Mouse (Mus musculus) cerebellum, postnatal 14 days (tissue): ENCODE measurements at regions not wholly inside any gene's neighbourhood (a gene's known extent, or its start where the extent isn't known, plus 50 kb on each side); places are given as distances from the start of the nearest gene placed in this dataset.

Experiments used
- DNase-seq, 2 experiments: peaks; one replicate each; pipeline ENCODE4 v3.0.0; 2021; ENCODE audit warnings: mixed read lengths in 2 of 2

GRCm38 (mm10) chr8:8829230-8829629, 138.9 kb upstream of the Arglu1 start:
- no peak for DNase-seq

DNA sequence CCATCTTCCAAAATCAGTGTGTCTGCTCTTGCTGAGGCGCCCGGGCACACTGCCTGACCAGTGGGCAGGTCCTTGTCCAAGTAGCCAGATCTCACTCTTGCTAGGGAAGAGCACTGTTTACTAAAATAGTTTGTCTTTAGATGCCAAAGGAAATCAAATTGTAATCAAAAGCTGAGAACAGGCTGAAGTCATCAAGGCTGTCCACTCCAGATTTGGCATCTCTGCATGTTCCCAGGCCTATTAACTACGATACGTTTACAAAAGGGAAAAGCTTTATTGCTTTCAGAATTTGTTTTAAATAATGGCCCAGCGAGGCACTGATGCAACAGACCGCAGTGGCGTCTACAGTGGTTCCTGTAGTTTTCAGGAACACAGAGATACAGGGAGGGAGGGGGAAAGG, 137.2 kb upstream of the Arglu1 start:
- no peak for DNase-seq

- DNase-seq, result peak in 1 of 2 experiments; percentile 3
Measured at GRCm38 (mm10) chr8:8826801-8827200, 136.5 kb upstream of the Arglu1 start.

DNA sequence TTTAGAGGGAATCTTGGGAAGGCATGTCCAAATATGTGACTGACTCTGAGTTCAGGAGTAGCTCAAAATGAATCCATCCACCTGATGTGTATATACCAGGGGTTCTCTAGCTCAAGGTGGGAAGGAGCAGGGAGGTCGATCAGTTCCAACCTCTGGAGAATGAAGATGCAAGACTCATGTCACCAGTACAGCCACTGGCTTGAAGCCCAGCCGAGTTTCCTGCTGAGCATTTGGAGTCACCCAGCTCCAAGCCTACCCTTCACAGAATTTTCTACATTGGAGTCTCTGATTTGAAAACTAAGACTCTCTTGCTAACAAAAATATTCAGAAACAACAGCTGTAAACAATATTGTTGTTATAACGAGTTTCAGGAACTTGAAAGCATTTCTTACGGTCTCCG, 134.6 kb upstream of the Arglu1 start:
- DNase-seq, result no peak

DNA sequence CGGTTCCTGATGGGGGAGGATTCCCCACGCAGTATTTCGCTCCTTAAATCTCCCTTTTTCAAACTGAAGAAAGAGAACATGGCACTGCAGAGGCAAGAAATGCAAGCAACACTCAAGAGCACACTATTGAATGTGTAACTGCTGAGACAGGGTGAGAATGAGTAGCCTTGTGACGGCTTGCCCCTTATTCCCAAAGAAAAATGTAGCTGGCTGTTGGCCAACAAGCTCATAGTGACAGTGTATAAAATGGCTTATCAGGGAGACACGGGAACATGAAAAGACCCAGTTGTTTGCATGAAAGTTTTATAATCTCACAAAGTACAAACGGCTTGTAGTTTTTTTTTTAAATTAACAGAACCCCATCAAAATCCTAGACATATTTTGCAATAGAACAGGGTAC, 130.8 kb upstream of the Arglu1 start:
- no peak for DNase-seq

- DNase-seq, result no peak
Measured at GRCm38 (mm10) chr8:8820614-8821013, 130.3 kb upstream of the Arglu1 start.

DNA sequence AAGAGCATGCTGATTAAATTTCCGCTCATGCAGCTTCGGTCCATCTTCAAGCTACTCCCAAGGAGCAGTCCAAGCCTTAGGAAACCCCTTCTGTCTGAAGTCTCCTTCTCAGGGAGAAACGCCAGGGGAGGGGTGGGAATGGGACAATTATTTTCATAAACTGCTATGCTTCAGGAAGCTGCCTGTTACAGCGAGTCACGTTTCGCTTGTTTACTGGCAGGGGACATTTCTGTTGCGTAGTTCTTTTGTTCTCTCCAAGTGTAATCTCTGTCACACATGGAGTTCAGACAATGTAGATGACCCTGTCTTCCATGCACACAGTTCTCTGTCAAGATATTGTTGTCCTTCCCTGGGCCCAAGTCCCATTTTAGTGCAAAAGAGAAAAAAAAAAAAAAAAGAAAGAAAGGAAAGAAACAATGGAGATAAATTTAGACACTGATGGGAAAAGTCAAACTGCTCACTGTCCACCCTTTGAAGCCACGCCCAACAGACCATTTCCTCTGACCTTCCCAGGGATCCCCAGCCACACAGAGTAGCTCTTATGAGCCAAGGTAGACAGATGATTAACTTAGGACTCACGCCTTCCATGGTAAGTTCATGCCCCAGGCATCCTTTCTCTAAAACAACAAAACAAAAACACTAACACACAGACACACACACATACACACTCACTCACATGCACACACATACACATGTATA, 129.1 kb upstream of the Arglu1 start:
- DNase-seq, result no peak

DNA sequence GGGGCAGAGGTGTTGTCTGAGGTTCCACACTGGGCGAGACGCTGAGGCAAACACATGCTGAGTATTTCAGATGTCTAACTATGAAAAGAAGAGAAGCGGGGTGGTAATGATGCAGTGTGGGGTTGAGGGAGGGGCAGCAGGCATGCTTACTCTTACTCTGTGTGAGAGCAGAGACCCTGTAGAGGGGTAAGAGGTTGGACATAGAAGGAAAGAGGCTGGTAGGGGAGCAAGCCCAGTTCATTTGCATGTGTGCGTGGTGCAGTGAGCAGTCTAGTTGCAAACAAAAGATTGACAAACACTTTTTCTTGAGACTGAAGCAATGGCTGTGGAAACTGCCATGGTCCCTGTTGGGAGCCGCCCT, 122.5 kb upstream of the Arglu1 start:
- DNase-seq, result no peak

DNA sequence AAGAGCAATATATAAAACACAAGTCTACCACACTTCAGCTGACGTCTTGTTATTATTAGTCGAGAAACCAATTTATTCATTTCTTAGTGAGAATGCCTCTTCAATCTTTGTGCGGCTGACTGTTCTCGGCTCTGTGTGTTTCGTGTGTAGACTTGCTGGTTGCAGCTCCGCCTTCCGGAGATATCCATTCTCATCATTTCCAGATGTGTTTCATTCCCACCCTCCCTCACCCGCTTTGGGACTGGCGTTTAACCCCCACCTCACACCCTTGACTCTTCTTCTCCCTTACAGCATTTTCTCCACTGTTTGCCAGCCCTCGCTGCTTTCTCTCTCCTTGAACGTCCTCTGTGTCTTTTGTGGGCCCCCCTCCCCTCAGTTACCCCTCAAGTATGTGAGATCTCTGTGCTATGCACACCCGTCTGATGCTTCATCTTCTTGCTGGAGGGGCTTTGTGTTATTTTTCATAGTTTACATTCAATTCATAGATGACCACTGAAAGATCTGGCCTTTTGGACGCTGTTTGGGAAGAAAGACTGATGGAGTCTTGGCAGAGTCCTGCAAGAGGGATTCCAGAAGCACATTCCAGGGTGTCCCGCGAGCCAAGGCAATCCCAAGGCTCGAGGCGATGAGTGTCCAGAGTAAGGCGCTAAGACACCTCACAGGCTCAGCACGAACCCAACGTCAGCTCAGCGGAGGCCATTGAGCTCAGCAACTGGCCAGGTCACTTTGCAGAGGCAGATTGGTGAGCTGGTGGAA, 121.9 kb upstream of the Arglu1 start:
- DNase-seq, result no peak

- no peak for DNase-seq
Measured at GRCm38 (mm10) chr8:8810928-8811327, 120.6 kb upstream of the Arglu1 start.

DNA sequence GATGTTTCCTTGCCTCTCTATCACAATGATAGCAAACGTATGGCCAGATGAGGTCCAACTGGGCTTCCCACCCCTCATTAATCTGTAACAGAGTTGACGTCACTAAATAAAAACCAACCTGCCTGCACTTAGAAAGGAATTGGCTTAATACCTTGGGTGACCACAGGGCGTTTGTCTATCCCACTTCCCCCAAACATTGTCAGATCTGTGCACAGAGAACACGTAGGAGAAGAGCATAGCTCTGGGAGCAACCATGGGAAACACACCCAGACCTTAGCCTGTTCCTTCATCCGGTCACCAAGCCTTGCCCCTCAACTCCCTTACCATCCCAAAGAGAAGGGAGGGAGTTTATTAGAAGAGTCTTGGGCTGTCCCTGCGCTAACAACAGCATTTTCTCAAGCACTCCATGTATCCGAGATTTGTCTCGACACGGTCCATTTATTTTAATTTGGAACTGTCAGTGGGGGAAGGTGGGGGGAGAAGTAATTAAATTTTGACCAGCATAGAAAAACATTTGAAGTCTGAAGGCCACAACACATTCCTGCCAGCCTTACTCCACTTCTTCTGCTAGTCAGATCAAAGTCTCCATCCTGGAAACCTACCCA, 119.6 kb upstream of the Arglu1 start:
- DNase-seq, result no peak

DNA sequence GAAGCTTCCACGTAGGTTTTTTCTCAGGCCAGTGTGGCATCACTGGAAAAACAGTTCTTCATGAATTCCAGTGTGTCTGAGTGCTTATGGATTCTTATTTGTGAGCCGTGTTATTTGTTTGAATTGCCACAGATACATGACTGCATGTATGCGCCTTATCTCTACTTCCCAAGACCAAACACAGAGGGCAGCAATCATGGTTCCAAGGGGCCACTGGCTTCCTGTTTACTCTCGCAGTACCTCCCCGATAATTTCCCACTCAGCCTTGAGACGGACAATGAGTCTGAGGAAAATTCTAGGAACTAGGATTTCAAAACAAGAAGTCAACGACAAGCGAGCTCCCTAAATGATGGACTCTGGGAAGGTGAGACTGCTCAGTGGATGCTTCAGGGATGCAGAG, 119.0 kb upstream of the Arglu1 start:
- no peak for DNase-seq

DNA sequence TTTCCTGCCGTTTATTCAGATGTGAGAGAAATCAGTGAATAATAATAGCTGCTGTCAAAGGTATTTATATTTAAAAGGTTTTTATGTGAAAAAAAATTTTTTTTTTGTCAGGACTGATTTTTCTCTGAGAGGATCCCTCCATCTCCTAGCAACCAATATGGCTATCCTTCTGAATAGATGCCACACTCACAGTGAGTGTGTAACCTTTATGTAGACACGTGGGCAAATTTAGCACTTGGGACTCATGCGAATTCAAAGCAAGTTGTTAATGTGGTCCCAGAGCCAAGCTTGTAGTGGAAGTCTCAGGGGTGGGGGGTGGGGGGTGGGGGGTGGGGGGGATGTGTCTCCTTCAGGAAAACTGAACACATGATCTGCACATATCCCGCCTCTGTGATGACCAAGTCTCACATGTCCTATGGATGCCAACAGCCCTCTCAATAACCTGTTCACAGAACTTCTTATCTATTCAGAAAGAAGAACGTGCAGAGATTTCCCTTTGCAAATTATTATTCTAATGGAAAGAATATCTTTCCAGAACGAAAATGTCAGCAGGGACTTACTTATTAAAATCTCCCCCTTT, 112.5 kb upstream of the Arglu1 start:
- no peak for DNase-seq

GRCm38 (mm10) chr8:8802317-8802716, 112.0 kb upstream of the Arglu1 start:
- DNase-seq, result peak in 1 of 2 experiments; percentile 12

GRCm38 (mm10) chr8:8801578-8801977, 111.3 kb upstream of the Arglu1 start:
- no peak for DNase-seq

DNA sequence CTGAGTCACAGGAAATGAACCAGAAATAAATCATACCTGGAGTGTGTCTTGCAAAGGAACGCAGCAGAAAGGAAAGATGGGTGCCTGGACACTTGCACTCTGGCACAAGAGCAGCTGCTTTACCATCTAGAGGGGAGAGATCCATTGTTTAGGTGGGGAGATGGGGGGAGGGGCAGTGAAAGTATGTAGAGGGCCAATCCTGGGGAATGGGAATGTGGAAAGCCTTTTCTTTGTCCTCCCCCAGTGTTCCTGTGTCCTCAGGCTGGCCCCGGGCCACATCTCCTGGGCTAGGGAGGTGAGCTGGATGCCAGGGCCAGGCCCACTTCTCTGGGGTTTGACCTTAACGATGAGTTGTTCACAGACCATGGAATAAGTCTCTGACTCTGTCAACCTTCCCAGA, 107.2 kb upstream of the Arglu1 start:
- no peak for DNase-seq

DNA sequence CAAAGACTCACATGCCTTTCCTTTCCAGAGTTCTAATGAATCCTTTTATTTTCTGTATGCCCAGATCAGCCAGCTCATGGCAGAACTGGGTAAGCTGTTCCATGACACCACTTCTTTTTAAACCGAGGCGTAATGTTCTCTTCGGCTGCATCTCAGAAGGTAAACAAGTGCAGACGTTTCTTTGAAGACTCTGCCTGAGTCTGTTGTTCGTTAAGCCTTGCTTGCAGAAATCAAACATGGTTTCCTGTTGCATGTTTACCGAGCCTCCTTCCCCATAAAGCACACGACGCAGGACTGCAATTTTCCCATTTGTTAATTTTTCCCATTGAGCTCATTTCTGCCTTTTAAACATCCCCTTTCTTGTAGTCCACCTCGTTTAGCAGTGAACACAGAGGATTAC, 106.6 kb upstream of the Arglu1 start:
- DNase-seq, result no peak

DNA sequence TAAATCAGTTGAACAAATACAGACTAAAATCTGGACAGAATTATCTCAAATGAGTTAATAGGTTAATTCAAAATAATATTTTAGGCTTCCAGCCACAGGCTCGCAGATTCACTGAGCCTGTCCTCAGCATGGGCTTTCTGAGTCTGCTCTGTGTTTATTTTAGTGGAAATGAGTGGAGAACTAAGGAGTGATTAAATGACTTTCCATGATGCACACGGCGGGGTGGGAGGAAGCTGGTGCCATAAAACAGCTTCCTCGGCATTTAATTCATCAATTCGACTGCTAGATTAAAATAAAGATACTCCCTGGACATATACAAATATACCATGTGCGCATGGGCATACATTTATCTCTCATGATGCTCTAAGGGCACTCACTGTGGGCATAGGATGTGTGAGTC, 104.4 kb upstream of the Arglu1 start:
- no peak for DNase-seq

GRCm38 (mm10) chr8:8779931-8780330, 89.6 kb upstream of the Arglu1 start:
- no peak for DNase-seq

- DNase-seq, result no peak
Measured at GRCm38 (mm10) chr8:8774496-8775015, 84.2 kb upstream of the Arglu1 start.

- DNase-seq, result no peak
Measured at GRCm38 (mm10) chr8:8772424-8772823, 82.1 kb upstream of the Arglu1 start.

DNA sequence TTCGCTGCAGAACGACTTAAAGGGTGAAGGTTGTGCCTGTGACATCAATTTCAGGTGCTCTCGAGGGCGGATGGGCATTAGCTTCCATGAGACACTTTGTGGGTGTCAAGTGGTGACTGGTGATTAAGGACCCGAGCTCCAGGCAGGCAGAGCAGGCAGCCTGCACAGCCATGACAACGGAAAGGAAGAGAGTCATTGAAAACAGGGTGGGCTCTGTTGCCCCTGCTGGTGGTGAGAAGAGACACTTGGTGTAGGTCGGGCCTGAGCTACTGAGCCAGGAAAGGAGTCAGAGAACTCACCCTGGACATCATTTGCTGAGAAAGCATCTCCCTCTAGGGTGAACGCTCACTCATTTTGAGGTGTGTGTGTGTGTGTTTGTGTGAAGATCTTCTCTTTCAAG, 80.1 kb upstream of the Arglu1 start:
- DNase-seq, result peak in 1 of 2 experiments; percentile 15

- no peak for DNase-seq
Measured at GRCm38 (mm10) chr8:8762354-8762753, 72.0 kb upstream of the Arglu1 start.

DNA sequence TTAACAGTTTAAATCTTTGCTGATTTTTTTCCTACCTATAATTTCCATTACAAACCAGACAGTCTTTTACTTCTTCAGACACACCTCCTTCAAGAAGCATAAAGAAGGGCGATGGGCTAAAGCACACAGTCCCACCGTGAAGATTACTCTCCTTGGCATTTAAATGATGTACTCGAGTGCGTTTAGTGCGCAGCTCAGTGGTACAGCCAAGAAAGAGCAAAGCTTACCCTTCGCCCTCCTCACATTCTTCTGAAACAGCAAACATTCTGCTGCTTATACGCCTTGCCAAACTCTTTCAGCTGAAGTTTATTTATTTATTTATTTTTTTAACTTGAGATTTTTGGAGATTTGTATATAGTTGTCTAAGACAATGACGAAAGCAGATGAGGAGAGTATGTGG, 68.0 kb upstream of the Arglu1 start:
- DNase-seq, result no peak
